Mouse (Mus musculus): ENCODE measurements around the gene Sufu.

Sufu gene

DNA sequence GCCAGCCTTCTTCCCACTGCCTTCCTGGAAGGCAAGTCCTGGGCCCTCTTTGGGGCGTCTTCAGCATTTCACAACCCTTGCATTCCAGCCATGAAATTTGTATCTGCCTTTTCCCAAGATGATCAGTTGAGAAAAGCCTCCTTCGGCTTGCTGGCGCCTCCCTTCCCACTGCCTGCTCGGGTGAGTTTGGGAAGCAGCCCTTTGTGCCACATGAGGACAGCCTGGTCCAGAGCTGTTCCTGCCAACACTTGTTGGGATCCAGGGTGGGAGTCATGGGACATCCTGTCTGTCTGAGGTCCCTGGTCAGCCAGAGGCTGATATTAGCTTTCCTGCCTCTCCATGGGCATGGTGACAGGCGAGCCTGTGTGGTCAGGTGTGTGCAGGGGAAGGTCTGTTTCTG lies 61.1 kb downstream of the Sufu start:
- ChIA-PET POLR2A (interaction anchor here in 1 of 4 experiments (1.4 to 3.4 kb wide), 3 partner anchors 10 to 44 kb away, joined by 3 to 15 read pairs (median 4); no protein-coding TSS in a partner anchor), CTCF (interaction anchor here in 2 of 4 experiments (0.6 to 2.0 kb wide), 4 partner anchors 13 to 61 kb away, joined by 3 to 6 read pairs (median 4); partner anchors contain the start of gene Sufu (in 1 of the 2))

DNA sequence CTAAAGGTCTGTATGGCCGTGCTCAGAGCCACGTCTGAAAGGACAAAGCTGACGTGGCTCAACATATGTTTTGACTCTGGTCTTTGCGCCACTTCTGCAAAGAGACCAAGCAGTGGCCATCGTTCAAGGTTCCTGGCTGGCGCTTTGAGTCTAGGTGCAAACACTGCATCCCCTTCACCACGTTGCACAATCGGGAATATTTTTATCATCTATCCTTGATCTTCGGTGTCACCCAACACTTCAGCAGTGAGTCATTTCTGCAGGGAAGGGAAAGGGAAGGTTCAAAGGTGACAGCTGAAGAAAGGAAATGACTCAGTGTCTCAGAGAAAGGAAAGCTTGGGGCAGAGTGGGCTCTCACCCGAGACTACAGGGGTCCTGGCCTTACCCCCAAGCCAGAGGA lies 62.6 kb downstream of the Sufu start:
- CTCF ChIA-PET = interaction anchor here in 3 of 4 experiments (0.6 to 1.3 kb wide), 4 partner anchors 13 to 24 kb away, joined by 3 to 5 read pairs (median 4); no protein-coding TSS in a partner anchor

DNA sequence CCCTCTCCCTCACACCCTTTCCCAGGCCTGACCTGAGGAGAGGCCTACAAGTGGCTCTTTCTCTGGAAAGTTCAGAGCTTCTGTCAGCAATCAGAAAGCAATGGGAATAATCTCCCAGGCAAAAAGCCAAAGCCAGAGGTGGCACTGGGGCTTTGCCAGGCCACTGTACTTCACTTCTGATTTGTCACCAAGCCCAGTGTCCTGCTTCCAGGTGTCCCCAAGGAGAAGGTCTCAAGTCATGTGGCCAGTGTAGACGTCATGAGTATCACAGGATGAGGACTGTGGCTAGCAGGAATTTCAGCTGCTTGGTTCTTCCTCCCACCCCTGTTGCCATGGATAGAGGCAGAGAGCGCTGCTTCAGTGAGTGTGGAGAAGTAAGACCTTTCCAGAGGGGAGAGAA lies 63.2 kb downstream of the Sufu start:
- ChIA-PET POLR2A (interaction anchor here in 2 of 4 experiments (0.6 to 3.4 kb wide), 3 partner anchors 11 to 242 kb away, joined by 3 to 15 read pairs (median 4); no protein-coding TSS in a partner anchor), CTCF (interaction anchor here in 1 of 4 experiments (0.8 to 1.3 kb wide), 2 partner anchors 24 to 63 kb away, joined by 3 to 4 read pairs; partner anchors contain the start of gene Sufu)

More for the DNA sequence above, 62.6 kb downstream of the Sufu start:
- POLR2A ChIA-PET = interaction anchor here in 2 of 4 experiments (1.1 to 3.4 kb wide), 2 partner anchors 12 to 18 kb away, joined by 3 to 15 read pairs; no protein-coding TSS in a partner anchor

DNA sequence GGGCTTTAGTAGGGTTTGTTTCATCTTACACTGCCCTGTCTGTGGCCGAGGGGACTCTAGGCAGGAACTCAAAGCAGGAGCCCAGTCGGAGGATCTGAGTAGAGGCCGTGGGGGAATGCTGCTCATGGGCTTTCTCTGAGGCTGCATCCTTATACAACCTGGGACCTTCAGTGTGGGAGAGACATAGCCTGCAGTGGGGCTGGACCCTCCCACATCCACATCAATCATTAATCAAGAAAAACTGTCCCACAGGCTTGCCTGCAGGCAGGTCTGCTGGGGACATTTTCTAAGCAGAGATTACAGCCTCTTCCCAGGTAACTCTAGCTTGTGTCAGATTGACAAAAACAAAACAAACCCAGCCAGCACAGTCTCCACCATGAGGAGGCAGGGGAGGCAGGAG lies 65.9 kb downstream of the Sufu start:
- CTCF ChIA-PET = no interaction called here
- POLR2A ChIA-PET = interaction anchor here in 1 of 4 experiments (0.6 to 1.1 kb wide), 2 partner anchors 38 to 69 kb away, joined by 3 to 5 read pairs; no protein-coding TSS in a partner anchor

DNA sequence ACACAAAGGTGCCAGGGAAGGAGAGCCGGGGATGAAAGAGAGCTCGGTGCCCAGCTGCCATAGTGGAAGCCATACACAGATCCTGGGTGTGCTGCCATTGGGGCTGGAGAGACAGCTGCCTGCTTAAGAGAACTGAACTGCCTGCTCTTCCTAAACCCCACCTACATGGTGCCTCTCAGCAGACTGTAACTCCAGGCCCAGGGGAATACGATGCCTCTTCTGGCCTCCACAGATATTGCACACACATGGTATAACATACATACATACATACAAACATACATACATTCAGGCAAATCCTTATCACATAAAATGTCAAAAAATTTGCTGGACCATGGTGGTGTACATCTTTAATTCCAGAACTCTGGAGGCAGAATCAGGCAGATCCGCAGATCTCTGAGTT lies 66.8 kb downstream of the Sufu start:
- ChIA-PET POLR2A (interaction anchor here in 3 of 4 experiments (0.6 to 1.1 kb wide), 5 partner anchors 15 to 400 kb away, joined by 3 to 7 read pairs (median 3); no protein-coding TSS in a partner anchor), CTCF (interaction anchor here in 1 of 4 experiments (0.6 kb wide), 1 partner anchor 95 kb away, joined by 3 read pairs; no protein-coding TSS in a partner anchor)

DNA sequence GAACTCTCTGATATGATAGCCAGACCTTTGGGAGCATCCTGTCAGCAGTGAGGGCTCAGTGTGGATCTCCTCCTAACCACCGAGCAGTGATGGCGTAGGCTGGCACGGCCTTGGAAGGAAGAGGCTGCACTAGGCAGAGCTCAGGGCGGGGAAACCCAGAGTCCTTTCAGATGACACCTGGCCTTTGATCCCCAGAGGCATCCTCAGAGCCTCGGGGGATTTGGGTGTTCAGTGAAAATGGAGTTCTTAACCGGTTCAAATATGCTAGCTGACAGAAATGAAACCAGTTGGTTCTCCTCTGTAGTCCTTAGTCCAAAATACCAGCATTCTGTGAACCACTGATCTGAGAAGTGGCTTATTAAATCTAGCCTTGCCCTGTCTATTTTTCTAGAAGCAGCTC lies 69.5 kb downstream of the Sufu start:
- CTCF ChIA-PET = interaction anchor here in 3 of 4 experiments (0.7 to 2.4 kb wide), 5 partner anchors 12 to 31 kb away, joined by 3 to 11 read pairs (median 6); no protein-coding TSS in a partner anchor
- POLR2A ChIA-PET = interaction anchor here in 2 of 4 experiments (0.5 to 47.3 kb wide), 14 partner anchors 9 to 625 kb away, joined by 3 to 957 read pairs (median 4); partner anchors contain the start of genes Arl3 (in 1 of the 2), Pdcd11 (in 1 of the 2), Sufu (in 1 of the 2) and Trim8 (in 1 of the 2)

DNA sequence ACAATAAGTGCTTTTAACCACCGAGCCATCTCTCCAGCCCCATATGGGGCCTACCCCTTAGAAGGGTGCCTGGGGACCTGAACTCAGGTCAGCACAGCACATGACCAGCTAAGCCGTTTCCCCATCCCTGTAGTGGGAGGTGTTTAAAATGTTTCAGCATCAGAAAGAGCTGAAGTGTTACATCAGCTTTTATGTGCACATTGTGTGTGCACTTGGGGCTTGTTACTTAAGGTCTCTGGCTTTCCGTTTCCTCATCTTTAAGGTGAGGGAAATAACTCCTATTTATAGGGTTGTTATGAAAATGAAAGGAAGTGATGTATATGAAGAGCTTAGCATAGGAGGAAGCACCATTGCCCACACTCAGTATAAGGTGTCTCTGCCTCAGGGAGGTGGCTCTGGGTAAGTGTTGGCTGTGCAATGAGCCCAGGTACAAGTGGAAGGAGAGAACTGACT lies 70.4 kb downstream of the Sufu start:
- ChIA-PET CTCF (interaction anchor here in 3 of 4 experiments (0.6 to 2.4 kb wide), 3 partner anchors 15 to 776 kb away, joined by 3 to 11 read pairs (median 3); no protein-coding TSS in a partner anchor), POLR2A (interaction anchor here in 2 of 4 experiments (0.9 to 47.3 kb wide), 14 partner anchors 11 to 148 kb away, joined by 3 to 957 read pairs (median 4); partner anchors contain the start of genes Arl3 (in 1 of the 2), Sufu (in 1 of the 2) and Trim8 (in 1 of the 2))

DNA sequence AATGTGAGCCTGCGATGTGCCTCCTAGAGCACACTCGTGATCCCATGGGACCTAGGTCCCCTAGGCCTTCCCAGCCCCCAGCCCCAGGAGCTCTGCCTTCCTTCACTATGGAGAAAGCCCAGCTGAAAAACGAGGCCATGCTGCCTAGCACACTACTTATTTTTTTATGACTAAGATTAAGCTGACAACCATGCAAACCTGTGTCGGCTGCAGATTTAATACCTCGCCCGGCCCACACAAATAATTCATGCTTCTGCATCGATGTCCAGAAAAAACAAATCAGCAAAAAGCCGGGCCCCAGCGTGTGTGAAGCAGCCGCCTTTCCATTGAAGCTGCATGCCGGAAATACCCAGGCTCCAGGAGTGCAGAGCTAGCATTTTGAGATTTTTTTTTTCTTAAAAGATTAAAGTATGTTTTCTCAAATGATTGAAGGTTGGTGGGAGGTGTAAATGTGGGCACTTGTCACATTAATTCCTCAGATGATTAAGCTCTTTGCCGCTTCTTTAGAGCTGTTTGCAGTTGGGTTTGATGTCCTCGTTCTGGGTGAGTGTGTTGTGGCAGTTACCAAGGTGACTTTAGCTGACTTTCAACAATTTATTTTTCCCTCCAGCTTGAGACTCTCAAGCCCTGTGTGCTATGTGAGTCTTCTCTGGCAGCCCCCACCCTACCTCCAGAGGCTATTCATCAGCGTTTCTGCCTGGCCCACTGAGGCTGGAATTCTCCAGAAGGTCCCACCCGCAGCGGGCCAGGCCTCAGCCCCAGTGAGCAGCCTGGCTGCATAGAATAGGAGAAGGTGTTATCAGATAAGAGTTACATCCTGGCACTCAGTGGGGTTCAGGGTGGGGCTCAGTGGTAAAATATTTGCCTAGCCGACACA lies 73.9 kb downstream of the Sufu start:
- POLR2A ChIA-PET = interaction anchor here (0.6 to 47.3 kb wide), 29 partner anchors 8 to 693 kb away, joined by 3 to 957 read pairs (median 4); partner anchors contain the start of gene Trim8 (in 1 of the 4)
- CTCF ChIA-PET = interaction anchor here (0.5 to 1.4 kb wide), 13 partner anchors 15 to 421 kb away, joined by 3 to 10 read pairs (median 4); partner anchors contain the start of gene Sufu (in 1 of the 4)

DNA sequence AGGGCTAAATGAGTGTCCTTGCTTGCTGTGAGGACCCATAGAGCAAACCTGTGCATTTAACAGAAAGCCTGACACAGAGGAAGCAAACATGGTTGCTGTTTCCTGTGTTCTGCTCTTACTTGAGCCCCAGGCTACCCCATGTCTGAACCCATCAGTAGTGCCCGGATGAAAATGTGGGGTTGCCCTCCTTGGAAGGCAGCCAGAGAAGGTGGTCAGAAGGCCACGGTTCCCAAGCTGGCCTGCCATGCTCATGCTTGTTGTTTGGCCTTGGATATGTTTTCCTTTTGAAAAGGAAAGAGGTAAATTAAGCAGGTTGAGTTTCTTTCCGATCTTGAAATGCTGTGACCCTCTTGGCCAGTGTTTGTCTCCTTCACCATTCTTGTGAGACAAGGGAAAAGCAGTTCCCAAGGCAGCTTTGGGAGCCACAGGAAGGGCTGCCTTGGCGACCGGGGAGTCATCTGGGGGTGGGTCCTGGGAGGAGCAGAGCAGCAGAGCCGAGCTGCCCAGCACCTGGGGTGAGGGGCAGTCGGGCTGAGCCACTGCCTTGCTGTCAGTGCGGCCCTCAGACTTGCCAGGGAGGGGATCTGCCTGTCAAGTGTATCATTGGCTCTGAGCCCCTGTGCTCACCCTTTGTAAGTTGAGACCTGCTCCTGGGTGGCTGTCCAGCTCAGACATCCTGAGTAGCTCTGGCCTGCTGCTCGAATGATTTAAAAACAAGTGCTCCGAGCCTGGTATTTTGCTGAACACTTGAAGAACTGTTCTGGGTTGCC lies 74.8 kb downstream of the Sufu start:
- POLR2A ChIA-PET = interaction anchor here in 3 of 4 experiments (0.9 to 47.3 kb wide), 18 partner anchors 7 to 75 kb away, joined by 3 to 957 read pairs (median 4); partner anchors contain the start of genes Sufu (in 1 of the 3) and Trim8 (in 1 of the 3)
- CTCF ChIA-PET = interaction anchor here (0.6 to 1.2 kb wide), 8 partner anchors 14 to 714 kb away, joined by 3 to 8 read pairs (median 3); partner anchors contain the start of gene Sufu (in 2 of the 4)

DNA sequence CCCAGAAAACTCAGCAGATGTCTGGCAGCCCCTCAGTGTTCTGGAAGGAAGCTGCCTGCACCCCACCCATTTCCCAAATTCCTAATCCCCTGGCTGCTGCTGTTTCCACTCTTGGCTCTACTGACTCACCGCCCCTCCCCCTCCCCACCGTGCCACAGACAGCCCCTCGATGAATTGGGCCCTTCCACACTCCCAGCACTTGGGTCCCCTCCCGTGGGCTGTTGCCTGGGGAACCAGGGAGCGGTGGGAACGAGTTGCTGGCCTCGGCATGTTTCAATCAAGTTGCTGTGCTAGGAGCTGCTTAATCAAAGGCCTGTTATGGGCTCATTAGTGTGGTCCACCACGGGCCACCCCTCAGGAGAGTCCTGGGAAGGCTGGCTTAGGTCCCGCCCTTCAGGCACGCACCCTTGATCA lies 80.7 kb downstream of the Sufu start:
- ChIA-PET CTCF (interaction anchor here in 2 of 4 experiments (0.5 to 1.6 kb wide), 2 partner anchors 26 to 34 kb away, joined by 5 to 10 read pairs; no protein-coding TSS in a partner anchor), POLR2A (interaction anchor here in 3 of 4 experiments (0.7 to 47.3 kb wide), 17 partner anchors 8 to 320 kb away, joined by 3 to 957 read pairs (median 5); partner anchors contain the start of genes Fbxl15 (in 1 of the 3) and Trim8 (in 1 of the 3))

DNA sequence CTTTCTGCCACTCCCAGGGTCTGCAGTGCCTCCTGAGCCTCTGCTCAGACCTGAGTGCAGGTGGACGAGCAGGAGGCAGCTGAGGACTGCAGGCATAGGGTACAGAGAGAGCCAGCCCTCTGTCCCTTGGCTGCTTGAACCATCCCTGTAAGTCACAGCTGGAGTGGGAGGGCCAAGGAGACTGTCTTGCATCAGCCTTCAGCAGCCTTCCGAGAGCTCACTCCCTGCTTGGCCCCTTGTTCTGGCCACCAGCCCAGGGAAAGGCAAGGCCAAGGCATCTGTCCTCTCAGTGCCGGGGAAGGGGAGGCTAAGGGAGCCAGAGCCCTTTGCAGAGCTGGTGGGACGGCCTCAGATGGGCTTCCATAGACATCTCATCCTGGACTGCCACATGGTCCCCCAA lies 81.5 kb downstream of the Sufu start:
- ChIA-PET CTCF (interaction anchor here (0.6 to 1.6 kb wide), 12 partner anchors 9 to 415 kb away, joined by 3 to 8 read pairs (median 4); partner anchors contain the start of gene Nfkb2 (in 1 of the 4)), POLR2A (interaction anchor here in 3 of 4 experiments (0.5 to 47.3 kb wide), 42 partner anchors 8 to 971 kb away, joined by 3 to 957 read pairs (median 4); partner anchors contain the start of genes Actr1a (in 1 of the 3), Arl3 (in 1 of the 3), Cuedc2 (in 1 of the 3) and Fbxl15 (in 1 of the 3))

DNA sequence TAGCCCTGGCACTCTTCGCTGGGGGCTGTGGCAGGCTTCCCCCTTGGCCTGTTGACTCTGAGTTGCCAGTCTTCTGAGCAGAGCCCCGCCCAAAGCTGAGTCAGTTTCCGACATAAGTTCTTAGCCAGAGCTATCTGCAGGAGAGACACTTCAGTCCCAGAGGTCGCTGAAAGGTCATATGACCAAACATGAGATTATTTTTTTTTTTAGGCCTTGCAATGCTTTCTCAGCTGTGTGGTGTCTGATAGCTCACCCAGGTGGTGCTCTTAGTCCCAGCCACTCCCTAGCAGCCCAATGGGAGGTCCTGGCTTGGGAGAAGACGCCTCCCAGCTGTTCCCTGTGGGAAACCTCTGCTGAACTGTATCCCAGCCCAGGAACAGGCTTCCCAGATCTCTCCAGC lies 82.1 kb downstream of the Sufu start:
- ChIA-PET CTCF (interaction anchor here (0.6 to 1.6 kb wide), 14 partner anchors 9 to 416 kb away, joined by 3 to 8 read pairs (median 4); partner anchors contain the start of gene Nfkb2 (in 1 of the 4)), POLR2A (interaction anchor here in 3 of 4 experiments (0.5 to 47.3 kb wide), 40 partner anchors 7 to 971 kb away, joined by 3 to 957 read pairs (median 4); partner anchors contain the start of genes Actr1a (in 1 of the 3), Arl3 (in 1 of the 3), Fbxl15 (in 1 of the 3) and Sfxn2 (in 1 of the 3))

DNA sequence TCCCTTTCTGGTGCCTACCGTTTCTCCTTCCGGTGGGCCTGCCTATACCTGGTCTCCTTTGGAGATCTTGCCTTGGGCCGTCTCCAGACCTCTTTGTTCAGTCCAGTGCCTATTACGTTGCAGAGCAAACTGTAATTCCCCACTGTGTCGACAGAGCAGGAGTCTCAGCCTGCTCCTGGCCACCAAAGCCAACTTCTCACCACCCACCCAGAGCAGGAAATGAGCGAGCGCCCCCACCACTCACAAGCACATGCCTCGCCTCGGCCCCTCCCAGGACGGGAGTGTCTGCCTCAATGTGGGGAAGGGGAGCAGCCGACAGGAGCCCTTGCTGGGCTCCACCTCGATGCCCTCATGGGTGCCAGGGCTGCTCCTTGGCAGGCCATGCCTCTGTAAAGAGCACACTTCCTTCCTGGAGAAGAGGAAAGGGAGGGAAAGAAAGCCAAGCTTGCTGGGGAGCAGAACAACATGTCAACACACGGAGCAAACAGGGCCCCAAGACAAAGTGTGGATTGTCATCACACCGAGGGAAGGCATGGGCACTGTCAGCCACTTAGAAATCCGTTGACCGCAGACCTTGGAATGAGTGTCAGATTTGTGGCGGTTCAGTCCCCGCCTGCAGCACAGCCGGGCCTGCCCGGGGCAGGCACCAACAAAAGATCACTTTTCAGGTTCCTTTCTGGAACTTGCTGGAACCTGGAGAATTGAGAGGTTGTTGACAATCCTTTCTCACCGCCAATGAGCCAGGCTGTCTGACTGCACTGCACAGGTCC lies 82.8 kb downstream of the Sufu start:
- ChIA-PET POLR2A (interaction anchor here in 2 of 4 experiments (0.8 to 47.3 kb wide), 24 partner anchors 8 to 369 kb away, joined by 3 to 957 read pairs (median 4); partner anchors contain the start of genes Actr1a (in 1 of the 2), Arl3 (in 1 of the 2), Sfxn2 (in 1 of the 2) and Trim8 (in 1 of the 2)), CTCF (interaction anchor here in 3 of 4 experiments (0.6 to 1.6 kb wide), 8 partner anchors 8 to 175 kb away, joined by 3 to 8 read pairs (median 3); partner anchors contain the start of gene Nfkb2 (in 1 of the 3))

DNA sequence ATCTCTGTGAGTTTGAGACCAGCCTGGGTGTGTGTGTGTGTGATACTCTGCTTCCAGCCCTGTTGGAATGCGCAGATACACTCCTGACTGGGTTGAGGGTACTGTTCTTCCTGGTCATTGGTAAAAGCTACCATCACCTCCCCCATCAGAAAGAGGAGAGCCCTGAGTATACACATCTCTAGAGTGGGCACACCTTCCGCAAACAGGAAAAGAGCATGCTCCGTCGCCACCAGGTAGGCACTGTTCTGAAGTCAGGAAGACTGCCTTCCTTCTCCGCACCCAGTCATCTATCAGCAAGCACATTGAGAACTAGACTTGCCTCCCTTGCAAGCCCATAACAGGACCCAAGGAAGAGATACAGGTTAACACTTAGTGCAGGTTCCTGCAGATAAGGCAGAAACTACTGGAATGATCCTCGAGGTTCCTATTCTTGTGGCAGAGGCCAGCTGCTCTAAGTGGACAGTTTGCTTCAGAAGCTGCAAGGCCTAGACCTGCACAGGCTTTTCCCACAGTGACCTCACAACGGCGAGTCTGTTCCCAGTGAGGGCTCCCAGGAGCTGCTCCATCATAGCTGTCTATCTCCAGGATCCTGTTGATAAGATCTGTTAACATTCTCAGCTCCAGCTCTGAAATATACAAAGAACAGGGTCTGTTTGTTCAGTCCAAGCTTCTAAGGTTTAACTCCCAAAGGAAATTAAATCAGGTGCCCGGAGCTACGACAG lies 84.1 kb downstream of the Sufu start:
- CTCF ChIA-PET = interaction anchor here in 2 of 4 experiments (0.6 to 2.5 kb wide), 5 partner anchors 28 to 281 kb away, joined by 3 to 11 read pairs (median 3); partner anchors contain the start of genes Cnnm2 (in 1 of the 2) and Sufu (in 1 of the 2)
- POLR2A ChIA-PET = interaction anchor here (0.6 to 47.3 kb wide), 14 partner anchors 10 to 30 kb away, joined by 3 to 957 read pairs (median 6); partner anchors contain the start of gene Trim8 (in 1 of the 4)

DNA sequence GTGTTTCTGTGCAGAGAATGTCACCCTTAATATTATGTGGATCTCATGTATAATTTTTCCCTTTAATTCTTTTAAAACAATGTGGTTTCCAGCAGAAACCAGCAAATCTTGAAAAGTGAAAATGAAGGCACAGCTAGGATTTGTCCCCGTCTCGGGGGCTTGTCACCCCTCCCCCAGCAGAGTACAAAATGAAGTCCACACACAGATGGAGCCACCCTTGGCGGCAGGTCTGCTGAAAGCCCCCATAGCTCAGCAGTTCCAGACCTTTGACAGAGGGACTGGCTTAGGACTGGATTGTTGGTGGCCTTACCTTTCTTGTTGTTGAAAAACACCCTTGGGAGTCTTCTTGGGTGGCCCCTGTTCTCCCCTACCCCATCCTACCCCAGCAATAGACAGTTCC lies 84.7 kb downstream of the Sufu start:
- ChIA-PET POLR2A (interaction anchor here (0.6 to 47.3 kb wide), 13 partner anchors 9 to 125 kb away, joined by 3 to 957 read pairs (median 4); partner anchors contain the start of gene Trim8 (in 1 of the 4)), CTCF (interaction anchor here in 2 of 4 experiments (0.6 to 2.5 kb wide), 7 partner anchors 28 to 345 kb away, joined by 3 to 11 read pairs (median 3); partner anchors contain the start of genes Cnnm2 (in 1 of the 2) and Sufu (in 1 of the 2))
